Mouse (Mus musculus) E14TG2a.4 (cell line): ENCODE measurements at regions not wholly inside any gene's neighbourhood (a gene's known extent, or its start where the extent isn't known, plus 50 kb on each side); places are given as distances from the start of the nearest gene placed in this dataset.

Experiments used
- CTCF ChIP-seq: conservative IDR thresholded peaks from 2 replicates; pipeline ENCODE4 v1.5.1; 2014; ENCODE audit warnings: low read length
- NANOG ChIP-seq: IDR thresholded peaks from 2 replicates; pipeline ENCODE4 v1.6.1; 2014; ENCODE audit warnings: borderline replicate concordance, low read length, mixed read lengths

GRCm38 (mm10) chrX:12304678-12305077 lies 144.5 kb upstream of the Bcor start:
- TF ChIP-seq CTCF = no peak
- TF ChIP-seq NANOG = no peak
